Mouse (Mus musculus): ENCODE measurements around the gene Fry. TPM values are rescaled to one million over a fixed set of nuclear protein-coding genes. Genes with fewer than 3 reads are reported as not detected.

Fry gene
- polyA plus RNA-seq, 1 experiment from 2014 or later, result 5.5 TPM

- no peak for DNase-seq
Measured at GRCm38 (mm10) chr5:150229086-150229485, 110.6 kb downstream of the Fry start.

GRCm38 (mm10) chr5:150229776-150230175 lies 111.3 kb downstream of the Fry start:
- H3K36me3 ChIP-seq (ENCODE audit: insufficient read depth), result no peaks in the 10 kb centered on the region
- H3K9me3 ChIP-seq (ENCODE audit: low read depth, low read length), result no peaks in the 10 kb centered on the region
- ATAC-seq (ENCODE audit: insufficient read depth) (no peak), DNase-seq (no peak)
- no peak overlapping the region for H3K27ac ChIP-seq (ENCODE audit: low read depth)
- H3K4me3 ChIP-seq (ENCODE audit: low read depth, low read length), result no peak overlapping the region
- WGBS, result 92% methylated on average over 4 of the region's 4 CpGs
- TF ChIP-seq CTCF (IDR thresholded peaks at IDR 0.05; ENCODE audit: low read depth), result peak; percentile 50
- no peak overlapping the region for H3K9ac ChIP-seq
- H3K4me2 ChIP-seq, result no peak overlapping the region
- H3K4me1 ChIP-seq (ENCODE audit: insufficient read depth), result no peaks in the 10 kb centered on the region
- no peaks in the 10 kb centered on the region for H3K27me3 ChIP-seq (ENCODE audit: insufficient read depth, low read length)

More at GRCm38 (mm10) chr5:150229086-150229485, 110.6 kb downstream of the Fry start:
- no peak for ATAC-seq (ENCODE audit: insufficient read depth)
- no peak overlapping the region for H3K27ac ChIP-seq (ENCODE audit: low read depth)
- H3K9me3 ChIP-seq (ENCODE audit: low read depth, low read length), result no peaks in the 10 kb centered on the region
- no peak overlapping the region for H3K4me3 ChIP-seq (ENCODE audit: low read depth, low read length)
- no peak overlapping the region for H3K4me2 ChIP-seq
- no peaks in the 10 kb centered on the region for H3K36me3 ChIP-seq (ENCODE audit: insufficient read depth)
- WGBS, result 54% methylated on average over 5 of the region's 5 CpGs
- no peak overlapping the region for H3K9ac ChIP-seq
- no peaks in the 10 kb centered on the region for H3K4me1 ChIP-seq (ENCODE audit: insufficient read depth)
- no peaks in the 10 kb centered on the region for H3K27me3 ChIP-seq (ENCODE audit: insufficient read depth, low read length)
- no peak for TF ChIP-seq CTCF (IDR thresholded peaks at IDR 0.05; ENCODE audit: low read depth)

- no peaks in the 10 kb centered on the region for H3K4me1 ChIP-seq (ENCODE audit: insufficient read depth)
- H3K27ac ChIP-seq (ENCODE audit: low read depth), result no peak overlapping the region
- DNase-seq, result peak; percentile 68
- no peaks in the 10 kb centered on the region for H3K9me3 ChIP-seq (ENCODE audit: low read depth, low read length)
- peak; percentile 57; the same call in 1 of the 2 replicates for ATAC-seq (ENCODE audit: insufficient read depth)
- no peak for TF ChIP-seq CTCF (IDR thresholded peaks at IDR 0.05; ENCODE audit: low read depth)
- no peaks in the 10 kb centered on the region for H3K27me3 ChIP-seq (ENCODE audit: insufficient read depth, low read length)
- H3K4me2 ChIP-seq, result peak overlapping the region; percentile 36; the same call in 1 of the 2 replicates
- 29% methylated on average over 19 of the region's 21 CpGs for WGBS
- H3K9ac ChIP-seq, result no peak overlapping the region
- no peaks in the 10 kb centered on the region for H3K36me3 ChIP-seq (ENCODE audit: insufficient read depth)
- H3K4me3 ChIP-seq (ENCODE audit: low read depth, low read length), result no peak overlapping the region
Measured at GRCm38 (mm10) chr5:150232159-150233150, 114.0 kb downstream of the Fry start.

GRCm38 (mm10) chr5:150233154-150233886 lies 114.9 kb downstream of the Fry start:
- H3K27ac ChIP-seq (ENCODE audit: low read depth), result no peak overlapping the region
- peak; percentile 83 for DNase-seq
- H3K9me3 ChIP-seq (ENCODE audit: low read depth, low read length), result no peaks in the 10 kb centered on the region
- peak; percentile 70 for ATAC-seq (ENCODE audit: insufficient read depth)
- H3K9ac ChIP-seq, result no peak overlapping the region
- peak; percentile 89 for TF ChIP-seq CTCF (IDR thresholded peaks at IDR 0.05; ENCODE audit: low read depth)
- peak overlapping the region; percentile 36; the same call in 1 of the 2 replicates for H3K4me2 ChIP-seq
- no peaks in the 10 kb centered on the region for H3K4me1 ChIP-seq (ENCODE audit: insufficient read depth)
- no peaks in the 10 kb centered on the region for H3K36me3 ChIP-seq (ENCODE audit: insufficient read depth)
- WGBS, result 55% methylated on average over 17 of the region's 17 CpGs
- H3K27me3 ChIP-seq (ENCODE audit: insufficient read depth, low read length), result no peaks in the 10 kb centered on the region
- H3K4me3 ChIP-seq (ENCODE audit: low read depth, low read length), result no peak overlapping the region

- Histone ChIP-seq H3K9ac (no peak overlapping the region), H3K27ac (ENCODE audit: low read depth) (no peak overlapping the region), H3K36me3 (ENCODE audit: insufficient read depth) (no peaks in the 10 kb centered on the region), H3K9me3 (ENCODE audit: low read depth, low read length) (no peaks in the 10 kb centered on the region), H3K4me1 (ENCODE audit: insufficient read depth) (no peaks in the 10 kb centered on the region), H3K4me3 (ENCODE audit: low read depth, low read length) (no peak overlapping the region), H3K27me3 (ENCODE audit: insufficient read depth, low read length) (no peaks in the 10 kb centered on the region), H3K4me2 (no peak overlapping the region)
- WGBS, result 85% methylated on average over 5 of the region's 5 CpGs
- no peak for DNase-seq
- no peak for TF ChIP-seq CTCF (IDR thresholded peaks at IDR 0.05; ENCODE audit: low read depth)
- no peak for ATAC-seq (ENCODE audit: insufficient read depth)
Measured at GRCm38 (mm10) chr5:150235931-150236330, 117.5 kb downstream of the Fry start.

- Histone ChIP-seq H3K9ac (no peak overlapping the region), H3K4me2 (no peak overlapping the region), H3K27me3 (ENCODE audit: insufficient read depth, low read length) (no peaks in the 10 kb centered on the region), H3K36me3 (ENCODE audit: insufficient read depth) (no peaks in the 10 kb centered on the region), H3K9me3 (ENCODE audit: low read depth, low read length) (no peaks in the 10 kb centered on the region), H3K4me3 (ENCODE audit: low read depth, low read length) (no peak overlapping the region), H3K4me1 (ENCODE audit: insufficient read depth) (no peaks in the 10 kb centered on the region), H3K27ac (ENCODE audit: low read depth) (no peak overlapping the region)
- DNase-seq, result no peak
- ATAC-seq (ENCODE audit: insufficient read depth), result no peak
- TF ChIP-seq CTCF (IDR thresholded peaks at IDR 0.05; ENCODE audit: low read depth), result 0 out of 2 replicates have a peak, but pooled peaks have one; percentile 27
Measured at GRCm38 (mm10) chr5:150236597-150236996, 118.2 kb downstream of the Fry start.

GRCm38 (mm10) chr5:150241638-150242037 lies 123.2 kb downstream of the Fry start:
- TF ChIP-seq CTCF (IDR thresholded peaks at IDR 0.05; ENCODE audit: low read depth), result no peak
- H3K4me3 ChIP-seq (ENCODE audit: low read depth, low read length), result no peak overlapping the region
- WGBS, result 94% methylated on average over 9 of the region's 9 CpGs
- H3K27ac ChIP-seq (ENCODE audit: low read depth), result no peak overlapping the region
- H3K27me3 ChIP-seq (ENCODE audit: insufficient read depth, low read length), result no peaks in the 10 kb centered on the region
- H3K9ac ChIP-seq, result no peak overlapping the region
- H3K4me2 ChIP-seq, result no peak overlapping the region
- H3K4me1 ChIP-seq (ENCODE audit: insufficient read depth), result no peaks in the 10 kb centered on the region
- ATAC-seq (ENCODE audit: insufficient read depth), result no peak
- no peak for DNase-seq
- H3K9me3 ChIP-seq (ENCODE audit: low read depth, low read length), result no peaks in the 10 kb centered on the region
- H3K36me3 ChIP-seq (ENCODE audit: insufficient read depth), result no peaks in the 10 kb centered on the region

Measured in lung, embryonic 14.5 days (tissue).